Mouse (Mus musculus) heart, adult 8-10 months (tissue): ENCODE data around the gene Crhr2. TPM values are rescaled to one million over a fixed set of nuclear protein-coding genes. Genes with fewer than 3 reads are reported as not detected.

ENCODE experiments used
- DNase-seq: peaks from one replicate; pipeline ENCODE4 v3.0.0; 2022; ENCODE audit warnings: low spot score
- total RNA-seq, 4 experiments: library from RNA; stranded (reverse); gene quantifications; 2 replicates each; pipeline ENCODE4 v1.2.4; 2022

The Crhr2 gene
- total RNA-seq, 4 experiments from 2014 or later: 20.4 to 30.3 (median 22.6) TPM

- no peak for DNase-seq
Observed at GRCm38 (mm10) chr6:55045326-55045725, 87.5 kb downstream of the Crhr2 start.

- DNase-seq: no peak
Observed at GRCm38 (mm10) chr6:55044542-55044941, 88.3 kb downstream of the Crhr2 start.

GRCm38 (mm10) chr6:55043206-55043605 lies 89.6 kb downstream of the Crhr2 start:
- no peak for DNase-seq

Other genes starting within 250 kb of the Crhr2 start
- gene Nod1, start 160.4 kb downstream of the Crhr2 start, total RNA-seq: 10 to 100 TPM; 17.8 to 19.7 (median 19.4) TPM
- 10 to 100 TPM; 24.9 to 36.1 (median 27.0) TPM for gene Ggct, start 140.1 kb downstream of the Crhr2 start, total RNA-seq
- 10 to 100 TPM; 55.9 to 58.8 (median 57.4) TPM for gene Gars, start 95.0 kb downstream of the Crhr2 start, total RNA-seq
- 100 to 1,000 TPM in 1 of 4 experiments, 10 to 100 TPM in 3; 24.3 to 119 (median 52.8) TPM for gene Inmt, start 42.0 kb upstream of the Crhr2 start, total RNA-seq
- gene Mindy4, start 70.4 kb upstream of the Crhr2 start, total RNA-seq: 1 to 10 TPM; 3.7 to 6.6 (median 4.6) TPM
- 100 to 1,000 TPM; 336 to 404 (median 350) TPM for gene Aqp1, start 203.4 kb upstream of the Crhr2 start, total RNA-seq
- not detected for gene Ghrhr, start 243.3 kb upstream of the Crhr2 start, total RNA-seq